Mouse (Mus musculus) heart, embryonic 10.5 days (tissue): ENCODE results near the gene Galnt2. TPM values are rescaled to one million over a fixed set of nuclear protein-coding genes. Genes with fewer than 3 reads are reported as not detected.

Experiments
- DNase-seq: peaks from one replicate; pipeline ENCODE4 v3.0.0-alpha.2; 2017; ENCODE audit warnings: low spot score
- H3K27ac ChIP-seq: fragments of 300-500 bp; sonication (generic); 2 replicates; pipeline ENCODE4 v1.5.1; 2016; ENCODE audit warnings: mild to moderate bottlenecking
- H3K27me3 ChIP-seq: fragments of 300-500 bp; sonication (generic); 2 replicates; pipeline ENCODE4 v1.6.1; 2016; ENCODE audit warnings: mild to moderate bottlenecking; ENCODE audit not compliant: poor library complexity, insufficient read depth, severe bottlenecking
- H3K36me3 ChIP-seq: fragments of 300-500 bp; sonication (generic); 2 replicates; pipeline ENCODE4 v1.6.1; 2016; ENCODE audit warnings: mild to moderate bottlenecking, moderate library complexity
- H3K4me1 ChIP-seq: fragments of 300-500 bp; sonication (generic); 2 replicates; pipeline ENCODE4 v1.6.1; 2016; ENCODE audit warnings: mild to moderate bottlenecking
- H3K4me3 ChIP-seq: fragments of 300-500 bp; sonication (generic); 2 replicates; pipeline ENCODE4 v1.5.1; 2016; ENCODE audit warnings: mild to moderate bottlenecking, moderate library complexity
- H3K9me3 ChIP-seq: fragments of 300-500 bp; sonication (generic); 2 replicates; pipeline ENCODE4 v1.6.1; 2016; ENCODE audit warnings: mild to moderate bottlenecking, moderate library complexity
- WGBS: fragments of 180-500 bp; shearing (Covaris S2); methylation state at CpG from one replicate; pipeline ENCODE4 v1.1.7; 2016; 5-methylcytosine and 5-hydroxymethylcytosine counted together
- polyA plus RNA-seq: library from polyadenylated mRNA; unstranded; fragments of >200 nt; fragmentation: Nextera tagmentation; extraction: Ambion mirVana; gene quantifications from 2 replicates; pipeline ENCODE4 v1.2.1, GENCODE M21; 2016

The Galnt2 gene
- polyA plus RNA-seq, 1 experiment from 2014 or later: 44.7 TPM

- H3K36me3 ChIP-seq: peaks cover 60% of the 10 kb centered on the region
- WGBS: 92% methylated on average over 14 of the region's 14 CpGs
- no peaks in the 10 kb centered on the region for H3K9me3 ChIP-seq
- H3K4me1 ChIP-seq: peaks cover 21% of the 10 kb centered on the region
- H3K27me3 ChIP-seq: no peaks in the 10 kb centered on the region
- H3K27ac ChIP-seq: no peak overlapping the region
- no peak overlapping the region for H3K4me3 ChIP-seq
- DNase-seq: no peak
Observed at GRCm38 (mm10) chr8:124323356-124323755, 92.2 kb downstream of the Galnt2 start.

DNA sequence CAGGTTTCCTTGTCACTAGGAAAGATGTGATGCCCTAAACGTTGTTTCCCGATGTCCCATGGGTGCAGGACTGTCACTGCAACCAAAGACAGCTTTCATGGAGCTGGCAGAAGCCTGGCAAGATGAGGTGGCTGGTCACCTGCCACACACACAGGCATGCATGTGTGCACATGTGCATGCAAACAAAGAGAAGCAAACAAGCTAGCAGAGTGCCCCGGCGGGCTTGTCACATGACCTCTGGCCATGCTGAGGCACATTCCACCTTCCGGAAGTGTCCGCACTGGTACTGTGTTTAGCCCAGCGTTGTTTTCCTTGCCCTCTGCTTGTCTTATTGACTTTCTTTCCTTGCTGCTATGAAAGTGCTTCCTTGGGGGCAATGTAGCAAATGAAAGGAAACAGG, 97.1 kb downstream of the Galnt2 start:
- H3K27ac ChIP-seq: no peak overlapping the region
- DNase-seq: no peak
- H3K9me3 ChIP-seq: no peaks in the 10 kb centered on the region
- no peaks in the 10 kb centered on the region for H3K27me3 ChIP-seq
- no peak overlapping the region for H3K4me3 ChIP-seq
- WGBS: 84% methylated on average over 7 of the region's 7 CpGs
- peaks cover 94% of the 10 kb centered on the region for H3K36me3 ChIP-seq
- peaks cover 27% of the 10 kb centered on the region for H3K4me1 ChIP-seq

DNA sequence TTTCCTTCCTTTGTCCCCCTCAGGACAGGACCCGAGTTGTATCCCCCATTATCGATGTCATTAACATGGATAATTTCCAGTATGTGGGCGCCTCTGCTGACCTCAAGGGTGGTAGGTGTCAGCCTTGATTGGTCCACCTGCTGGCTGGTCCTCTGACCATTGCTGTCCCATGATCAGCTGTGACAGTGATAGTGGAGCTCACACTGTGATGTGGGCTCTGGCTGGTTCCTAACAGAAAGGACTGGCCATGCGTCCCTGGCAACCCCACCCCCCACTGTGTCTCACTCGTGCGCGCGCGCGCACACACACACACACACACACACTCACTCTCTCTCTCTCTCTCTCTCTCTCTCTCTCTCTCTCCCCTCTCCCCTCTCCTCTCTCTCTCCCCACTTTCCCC, 98.5 kb downstream of the Galnt2 start:
- Histone ChIP-seq H3K4me1 (peaks cover 27% of the 10 kb centered on the region), H3K9me3 (no peaks in the 10 kb centered on the region), H3K27ac (peak overlapping the region; percentile 17; the same call in 1 of the 2 replicates), H3K4me3 (no peak overlapping the region), H3K27me3 (peaks cover 6% of the 10 kb centered on the region; the same call in 1 of the 2 replicates), H3K36me3 (peaks cover 94% of the 10 kb centered on the region)
- WGBS: 76% methylated on average over 10 of the region's 10 CpGs
- no peak for DNase-seq

- H3K27ac ChIP-seq: peak overlapping the region; percentile 17; the same call in 1 of the 2 replicates
- no peak for DNase-seq
- 61% methylated on average over 3 of the region's 3 CpGs for WGBS
- H3K4me3 ChIP-seq: no peak overlapping the region
- H3K36me3 ChIP-seq: peaks cover 94% of the 10 kb centered on the region
- peaks cover 27% of the 10 kb centered on the region for H3K4me1 ChIP-seq
- H3K9me3 ChIP-seq: no peaks in the 10 kb centered on the region
- H3K27me3 ChIP-seq: peaks cover 6% of the 10 kb centered on the region; the same call in 1 of the 2 replicates
Observed at GRCm38 (mm10) chr8:124330433-124330832, 99.2 kb downstream of the Galnt2 start.

DNA sequence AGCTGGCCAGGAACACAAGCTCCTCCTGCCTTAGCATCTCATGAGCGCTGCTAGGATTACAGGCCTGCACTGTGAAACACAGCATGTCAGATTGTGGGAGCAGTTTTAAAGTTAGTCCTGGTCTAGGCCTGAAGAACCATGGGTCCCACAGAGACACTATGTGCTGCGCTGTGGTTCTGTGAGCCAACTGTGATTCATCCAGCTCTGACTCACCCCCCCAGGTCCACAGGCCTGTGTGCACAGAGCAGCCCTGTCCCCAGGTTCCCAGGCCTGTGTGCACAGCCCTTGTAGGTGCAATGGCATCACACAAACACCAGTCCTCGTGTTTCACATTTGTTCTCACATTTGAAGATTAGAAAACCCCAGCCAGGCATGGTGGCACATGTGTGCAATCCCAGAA, 99.9 kb downstream of the Galnt2 start:
- Histone ChIP-seq H3K4me3 (no peak overlapping the region), H3K36me3 (peaks cover 94% of the 10 kb centered on the region), H3K27me3 (peaks cover 6% of the 10 kb centered on the region; the same call in 1 of the 2 replicates), H3K9me3 (no peaks in the 10 kb centered on the region), H3K4me1 (peaks cover 27% of the 10 kb centered on the region), H3K27ac (no peak overlapping the region)
- WGBS: 83% methylated on average over 3 of the region's 3 CpGs
- no peak for DNase-seq

GRCm38 (mm10) chr8:124331706-124332105, 100.5 kb downstream of the Galnt2 start:
- peaks cover 6% of the 10 kb centered on the region; the same call in 1 of the 2 replicates for H3K27me3 ChIP-seq
- H3K36me3 ChIP-seq: peaks cover 96% of the 10 kb centered on the region
- peaks cover 27% of the 10 kb centered on the region for H3K4me1 ChIP-seq
- no peak overlapping the region for H3K27ac ChIP-seq
- H3K4me3 ChIP-seq: no peak overlapping the region
- H3K9me3 ChIP-seq: no peaks in the 10 kb centered on the region
- no peak for DNase-seq
- WGBS: 77% methylated on average over 11 of the region's 11 CpGs

GRCm38 (mm10) chr8:124336302-124336701, 105.1 kb downstream of the Galnt2 start:
- peaks cover 97% of the 10 kb centered on the region for H3K36me3 ChIP-seq
- no peaks in the 10 kb centered on the region for H3K9me3 ChIP-seq
- H3K4me3 ChIP-seq: no peak overlapping the region
- peaks cover 8% of the 10 kb centered on the region; the same call in 1 of the 2 replicates for H3K4me1 ChIP-seq
- 91% methylated on average over 13 of the region's 13 CpGs for WGBS
- H3K27me3 ChIP-seq: peaks cover 6% of the 10 kb centered on the region; the same call in 1 of the 2 replicates
- no peak for DNase-seq
- no peak overlapping the region for H3K27ac ChIP-seq

DNA sequence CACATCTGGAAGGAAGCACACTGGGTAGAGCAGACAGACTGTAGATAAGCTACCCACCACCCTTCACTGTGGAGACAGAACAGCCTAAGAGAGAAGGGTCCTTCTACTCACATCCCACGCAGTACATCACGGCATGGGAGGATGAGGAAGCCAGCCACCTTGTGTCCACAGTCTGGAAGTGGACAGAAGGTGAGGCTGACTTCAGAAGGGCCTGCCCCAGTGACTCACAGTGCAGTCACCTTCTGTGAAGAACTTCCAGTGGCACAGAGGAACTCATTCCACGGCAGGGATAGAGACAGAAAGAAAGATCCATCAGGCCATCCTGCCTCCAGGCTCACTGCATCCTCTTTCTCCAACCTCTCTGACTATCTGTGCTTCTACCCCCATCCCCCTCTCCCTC, 108.6 kb downstream of the Galnt2 start:
- Histone ChIP-seq H3K36me3 (peaks cover 96% of the 10 kb centered on the region), H3K9me3 (no peaks in the 10 kb centered on the region)
- 86% methylated on average over 3 of the region's 3 CpGs for WGBS

GRCm38 (mm10) chr8:124340360-124341068, 109.3 kb downstream of the Galnt2 start:
- H3K9me3 ChIP-seq: no peaks in the 10 kb centered on the region
- H3K4me3 ChIP-seq: no peak overlapping the region
- no peak overlapping the region for H3K27ac ChIP-seq
- peaks cover 93% of the 10 kb centered on the region for H3K36me3 ChIP-seq
- H3K27me3 ChIP-seq: no peaks in the 10 kb centered on the region
- 82% methylated on average over 17 of the region's 17 CpGs for WGBS
- no peak for DNase-seq
- peaks cover 4% of the 10 kb centered on the region; the same call in 1 of the 2 replicates for H3K4me1 ChIP-seq

More for the DNA sequence above, 108.6 kb downstream of the Galnt2 start:
- Histone ChIP-seq H3K4me1 (peaks cover 4% of the 10 kb centered on the region; the same call in 1 of the 2 replicates), H3K27me3 (no peaks in the 10 kb centered on the region), H3K4me3 (no peak overlapping the region), H3K27ac (no peak overlapping the region)
- no peak for DNase-seq

GRCm38 (mm10) chr8:124343151-124343550, 112.0 kb downstream of the Galnt2 start:
- 92% methylated on average over 15 of the region's 15 CpGs for WGBS
- Histone ChIP-seq H3K36me3 (peaks cover 73% of the 10 kb centered on the region), H3K27ac (no peak overlapping the region), H3K9me3 (no peaks in the 10 kb centered on the region), H3K4me3 (no peak overlapping the region), H3K4me1 (peaks cover 7% of the 10 kb centered on the region), H3K27me3 (peaks cover 2% of the 10 kb centered on the region; the same call in 1 of the 2 replicates)
- no peak for DNase-seq

GRCm38 (mm10) chr8:124343991-124344390, 112.8 kb downstream of the Galnt2 start:
- DNase-seq: no peak
- no peak overlapping the region for H3K4me3 ChIP-seq
- H3K4me1 ChIP-seq: peaks cover 7% of the 10 kb centered on the region
- no peak overlapping the region for H3K27ac ChIP-seq
- peaks cover 10% of the 10 kb centered on the region; the same call in 1 of the 2 replicates for H3K27me3 ChIP-seq
- H3K36me3 ChIP-seq: peaks cover 64% of the 10 kb centered on the region
- H3K9me3 ChIP-seq: no peaks in the 10 kb centered on the region
- WGBS: 82% methylated on average over 12 of the region's 12 CpGs

DNA sequence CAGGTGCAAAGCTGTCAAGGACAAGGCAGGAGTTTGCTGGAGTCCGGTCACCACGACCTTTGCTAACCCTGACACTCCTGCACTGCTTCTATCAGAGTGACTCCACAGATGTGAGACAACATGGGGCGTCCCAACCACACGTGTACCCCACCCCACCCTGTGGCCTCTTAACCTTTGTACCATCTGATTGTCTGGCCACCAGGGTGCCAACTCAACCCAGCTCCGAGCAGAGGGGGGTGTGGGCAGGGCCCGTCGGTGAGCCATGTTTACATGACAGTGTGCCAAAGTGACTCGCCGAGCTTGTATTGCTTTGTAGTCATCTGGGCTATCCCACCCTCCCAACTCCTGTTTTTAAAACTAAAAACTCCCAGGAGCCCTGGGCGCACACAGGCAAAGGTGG, 113.9 kb downstream of the Galnt2 start:
- H3K27me3 ChIP-seq: peaks cover 13% of the 10 kb centered on the region; the same call in 1 of the 2 replicates
- 82% methylated on average over 10 of the region's 10 CpGs for WGBS
- no peak overlapping the region for H3K27ac ChIP-seq
- H3K9me3 ChIP-seq: no peaks in the 10 kb centered on the region
- H3K4me3 ChIP-seq: no peak overlapping the region
- peaks cover 7% of the 10 kb centered on the region for H3K4me1 ChIP-seq
- DNase-seq: no peak
- H3K36me3 ChIP-seq: peaks cover 54% of the 10 kb centered on the region

GRCm38 (mm10) chr8:124346852-124347523, 115.8 kb downstream of the Galnt2 start:
- Histone ChIP-seq H3K27ac (no peak overlapping the region), H3K36me3 (peaks cover 37% of the 10 kb centered on the region), H3K9me3 (no peaks in the 10 kb centered on the region), H3K27me3 (peaks cover 13% of the 10 kb centered on the region; the same call in 1 of the 2 replicates), H3K4me3 (no peak overlapping the region), H3K4me1 (peaks cover 4% of the 10 kb centered on the region; the same call in 1 of the 2 replicates)
- no peak for DNase-seq
- WGBS: 46% methylated on average over 19 of the region's 19 CpGs
